Mouse (Mus musculus) midbrain, embryonic 10.5 days (tissue): ENCODE data around the gene Rassf6. TPM values are rescaled to one million over a fixed set of nuclear protein-coding genes. Genes with fewer than 3 reads are reported as not detected.

Source experiments
- polyA plus RNA-seq: library from polyadenylated mRNA; unstranded; fragments of >200 nt; fragmentation: Nextera tagmentation; extraction: Ambion mirVana; gene quantifications from 2 replicates; pipeline ENCODE4 v1.2.1, GENCODE M21; 2016

The Rassf6 gene
- polyA plus RNA-seq, 1 experiment from 2014 or later, result not detected

Other genes starting within 250 kb of the Rassf6 start
- gene Alb, start 179.8 kb downstream of the Rassf6 start, polyA plus RNA-seq, result not detected in 2 replicates
- gene Afp, start 149.9 kb downstream of the Rassf6 start, polyA plus RNA-seq, result 0.16 TPM in 1 of 2 replicates, not detected in the other
- not detected in 2 replicates for gene Afm, start 121.7 kb downstream of the Rassf6 start, polyA plus RNA-seq
- gene 5830473C10Rik, start 79.5 kb downstream of the Rassf6 start, polyA plus RNA-seq, result not detected in 2 replicates
- 0.07 TPM in 1 of 2 replicates, not detected in the other for gene Cxcl5, start 118.7 kb upstream of the Rassf6 start, polyA plus RNA-seq
- gene Ppbp, start 127.9 kb upstream of the Rassf6 start, polyA plus RNA-seq, result 7.3 and 9.7 TPM in 2 replicates
- 51.4 and 74.2 TPM in 2 replicates for gene Pf4, start 131.8 kb upstream of the Rassf6 start, polyA plus RNA-seq
- gene Cxcl3, start 145.4 kb upstream of the Rassf6 start, polyA plus RNA-seq, result not detected in 2 replicates
- not detected in 2 replicates for gene Cxcl15, start 153.9 kb upstream of the Rassf6 start, polyA plus RNA-seq